9 mouse cellular contexts compared by ENCODE assay signal in genomic region chr10:81289278-81289677, GRCm38 (mm10). TPM values are rescaled to one million over a fixed set of nuclear protein-coding genes. Genes with fewer than 3 reads are reported as not detected.
DNase-seq lines count a peak whose midpoint lies in the region; ATAC-seq and TF ChIP-seq lines count a peak whose summit lies in the region.
"Had no signal": no experiment of that assay in that cellular context is flagged by ENCODE, and none has a peak within 500 bp of the region (broad histone marks: within the 10 kb centered on the region; RNA-seq: fewer than 3 reads in every experiment).

No protein-coding gene starts in this region.

- dilution Hi-C loops in CH12.LX (cut with MboI; ENCODE audit: extremely low pct_ligation_motif_present, extremely low pct_unique_long_range_greater_than_20kb, low sequenced_read_pairs) = no loop called here

- H3K27ac ChIP-seq in hindbrain, embryonic 11.5 days (ENCODE audit: low read depth, low read length) = no peak overlapping the region
- H3K27ac ChIP-seq in hindbrain, embryonic 16.5 days (ENCODE audit: low read depth, low read length) = no peak overlapping the region
- H3K27ac ChIP-seq in CH12.LX (ENCODE audit: insufficient read depth, low read depth) = no peak overlapping the region
- H3K27ac ChIP-seq in olfactory bulb, adult 2 months (ENCODE audit: insufficient read depth, low read depth, low read length) = no peak overlapping the region
- H3K27ac ChIP-seq: midbrain, embryonic 12.5 days had no signal

- H3K36me3 ChIP-seq in hindbrain, embryonic 11.5 days (ENCODE audit: control insufficient read depth, insufficient read depth, low read length) = no peaks in the 10 kb centered on the region
- no peaks in the 10 kb centered on the region for H3K36me3 ChIP-seq in hindbrain, embryonic 16.5 days (ENCODE audit: control insufficient read depth, insufficient read depth, low read length)
- H3K36me3 ChIP-seq in CH12.LX (replicated peaks in 1 of 2; ENCODE audit: control insufficient read depth in 1 of 2, insufficient read depth in 1 of 2, low read length in 1 of 2) = no peaks in the 10 kb centered on the region
- H3K36me3 ChIP-seq: midbrain, embryonic 12.5 days had no signal

- peaks cover 10% of the 10 kb centered on the region for H3K79me2 ChIP-seq in CH12.LX (replicated peaks; ENCODE audit: control insufficient read depth, extremely low read depth, insufficient read depth, poor library complexity, severe bottlenecking)

- TF ChIP-seq CTCF in CH12.LX (conservative IDR thresholded peaks at IDR 0.05 in 1 of 2, IDR thresholded peaks at IDR 0.05 in 1 of 2; ENCODE audit: low read depth in 2 of 2, low read length in 2 of 2) = peak; percentile 42 to 87; a peak in 3 of 4 replicates
- TF ChIP-seq CTCF in brain, embryonic 14.5 days (IDR thresholded peaks at IDR 0.05; ENCODE audit: borderline replicate concordance, extremely low read depth, insufficient read depth, insufficient read length) = peak; percentile 95
- peak; percentile 94 for TF ChIP-seq CTCF in olfactory bulb, adult 2 months (IDR thresholded peaks at IDR 0.05; ENCODE audit: insufficient read depth, low read depth, low read length)

- TF ChIP-seq POLR2A in CH12.LX (IDR thresholded peaks at IDR 0.05; ENCODE audit: low read depth, low read length) = no peak
- no peak for TF ChIP-seq POLR2A in brain, embryonic 14.5 days (IDR thresholded peaks at IDR 0.05; ENCODE audit: borderline replicate concordance, extremely low read depth, insufficient read depth, insufficient read length, poor library complexity, severe bottlenecking)
- no peak for TF ChIP-seq POLR2A in olfactory bulb, adult 2 months (IDR thresholded peaks at IDR 0.05; ENCODE audit: insufficient read depth, low read depth, low read length)

- intact Hi-C loops in gastrocnemius, postnatal 36 days (cut with DNase I) = loop anchor here (2.0 to 5.0 kb wide), 3 partner anchors 16 to 163 kb away; no protein-coding TSS in a partner anchor

- H3K9me3 ChIP-seq in hindbrain, embryonic 11.5 days (ENCODE audit: control insufficient read depth, low read length) = no peaks in the 10 kb centered on the region
- no peaks in the 10 kb centered on the region for H3K9me3 ChIP-seq in hindbrain, embryonic 16.5 days (ENCODE audit: control insufficient read depth, low read length)
- no peaks in the 10 kb centered on the region for H3K9me3 ChIP-seq in CH12.LX (replicated peaks; ENCODE audit: low read length)
- H3K9me3 ChIP-seq: midbrain, embryonic 12.5 days had no signal

- WGBS in hindbrain, embryonic 11.5 days = 2% methylated on average over 7 of the region's 7 CpGs
- WGBS in hindbrain, embryonic 16.5 days = 1% methylated on average over 7 of the region's 7 CpGs
- WGBS in olfactory bulb, adult 2 months = 2% methylated on average over 7 of the region's 7 CpGs

- peaks cover 6% of the 10 kb centered on the region; the same call in 1 of the 2 replicates for H3K4me1 ChIP-seq in hindbrain, embryonic 11.5 days (replicated peaks; ENCODE audit: control insufficient read depth, insufficient read depth, low read length)
- H3K4me1 ChIP-seq in hindbrain, embryonic 16.5 days (ENCODE audit: control insufficient read depth, insufficient read depth, low read depth, low read length) = peaks cover 11% of the 10 kb centered on the region
- peaks cover 6 to 57% of the 10 kb centered on the region in 2 experiments for H3K4me1 ChIP-seq in CH12.LX (ENCODE audit: control insufficient read depth in 1 of 2, insufficient read depth in 2 of 2)
- peaks cover 31% of the 10 kb centered on the region for H3K4me1 ChIP-seq in olfactory bulb, adult 2 months (ENCODE audit: control insufficient read depth, insufficient read depth, low read length)

- in situ Hi-C loops in CH12.LX (cut with MboI; ENCODE audit: low pct_ligation_motif_present, low pct_unique_long_range_greater_than_20kb, low sequenced_read_pairs) = loop anchor here (5.0 kb wide), 1 partner anchor 92 kb away; no protein-coding TSS in a partner anchor

- no peak for TF ChIP-seq EP300 in CH12.LX (IDR thresholded peaks at IDR 0.05; ENCODE audit: low read length)

- no peak overlapping the region for H3K4me2 ChIP-seq in hindbrain, embryonic 11.5 days (replicated peaks; ENCODE audit: low read depth, low read length)
- no peak overlapping the region for H3K4me2 ChIP-seq in hindbrain, embryonic 16.5 days (ENCODE audit: low read length)
- no peak overlapping the region for H3K4me2 ChIP-seq in CH12.LX (ENCODE audit: insufficient read depth, low read depth, poor library complexity, severe bottlenecking)
- H3K4me2 ChIP-seq: midbrain, embryonic 12.5 days had no signal

- H3K27me3 ChIP-seq in hindbrain, embryonic 11.5 days (ENCODE audit: control insufficient read depth, insufficient read depth, low read length) = peaks cover 32% of the 10 kb centered on the region
- H3K27me3 ChIP-seq in hindbrain, embryonic 16.5 days (replicated peaks; ENCODE audit: control insufficient read depth, insufficient read depth, low read length) = peaks cover 13% of the 10 kb centered on the region
- H3K27me3 ChIP-seq in CH12.LX (replicated peaks) = peaks cover 12% of the 10 kb centered on the region

- H3K4me3 ChIP-seq in hindbrain, embryonic 11.5 days (ENCODE audit: low read depth, low read length) = no peak overlapping the region
- H3K4me3 ChIP-seq in hindbrain, embryonic 16.5 days (ENCODE audit: low read length) = no peak overlapping the region
- H3K4me3 ChIP-seq in CH12.LX (replicated peaks in 1 of 3; ENCODE audit: low read depth in 2 of 3, low read length in 2 of 3, poor library complexity in 1 of 3) = no peak overlapping the region
- no peak overlapping the region for H3K4me3 ChIP-seq in olfactory bulb, adult 2 months (ENCODE audit: insufficient read depth, low read depth, low read length)
- H3K4me3 ChIP-seq: midbrain, embryonic 12.5 days had no signal

- H3K9ac ChIP-seq in hindbrain, embryonic 11.5 days (ENCODE audit: low read depth, low read length) = no peak overlapping the region
- no peak overlapping the region for H3K9ac ChIP-seq in hindbrain, embryonic 16.5 days (ENCODE audit: low read depth, low read length)
- H3K9ac ChIP-seq in CH12.LX (ENCODE audit: insufficient read depth, low read depth) = no peak overlapping the region

- peak; percentile 81 for DNase-seq in hindbrain, embryonic 11.5 days (ENCODE audit: low spot score)
- DNase-seq in CH12.LX (ENCODE audit: extremely low read depth) = peak; percentile 78
- DNase-seq in brain, embryonic 14.5 days (ENCODE audit: low read depth) = peak; percentile 79
- DNase-seq in gastrocnemius, postnatal 36 days = peak; percentile 56 to 60
- peak; percentile 70 to 78 for DNase-seq in layer of hippocampus, postnatal 10 days (ENCODE audit: low spot score in 2 of 2)

- peak; percentile 54 for TF ChIP-seq RAD21 in CH12.LX (IDR thresholded peaks at IDR 0.05; ENCODE audit: low read depth, low read length)

- no peak for ATAC-seq in hindbrain, embryonic 11.5 days (ENCODE audit: low FRiP score)
- no peak for ATAC-seq in hindbrain, embryonic 16.5 days
- ATAC-seq in megakaryocyte-erythroid progenitor cell, adult 5-6 weeks (replicated peaks; ENCODE audit: low FRiP score, low TSS enrichment, poor library complexity, severe bottlenecking) = no peak

RNA-seq across cellular contexts. Expression of gene Tjp3, which starts 2.1 kb away (rescaled TPM):
- polyA plus RNA-seq in hindbrain, embryonic 11.5 days (2014; fragmentation: Nextera tagmentation; extraction: Ambion mirVana) = 3.8 and 3.9 TPM in 2 replicates
- polyA plus RNA-seq in hindbrain, embryonic 16.5 days (2015; fragmentation: Nextera tagmentation; extraction: Ambion mirVana) = 5.3 and 6.4 TPM in 2 replicates
- total RNA-seq in CH12.LX (2012; rRNA removed) = 4.8 and 7.2 TPM in 2 replicates
- 0.42 TPM in 1 of 2 replicates, not detected in the other for total RNA-seq in CH12.LX (2014; rRNA removed)
- polyA plus RNA-seq in CH12.LX (2012; ENCODE audit: insufficient read length, low read depth) = 0.76 and 0.97 TPM in 2 replicates
- polyA plus RNA-seq in brain, embryonic 14.5 days (2012; rRNA removed) = 4.6 and 4.9 TPM in 2 replicates
- not detected for total RNA-seq in gastrocnemius, postnatal 36 days (2021)
- 1 to 10 TPM; 1.4 to 2.3 TPM for total RNA-seq in layer of hippocampus, postnatal 10 days (2021)
- polyA plus RNA-seq in olfactory bulb, adult 2 months (2012; ENCODE audit: insufficient read depth, insufficient read length, low replicate concordance, missing spikeins) = not detected in 2 replicates
- total RNA-seq in megakaryocyte-erythroid progenitor cell, adult 5-6 weeks (2014; fragmentation: Nextera tagmentation) = 0.81 and 7.3 TPM in 2 replicates
- total RNA-seq in megakaryocyte-erythroid progenitor cell, adult 5-6 weeks (2017) = 1.3 and 2.5 TPM in 2 replicates

RNA-seq across cellular contexts. Expression of gene Pip5k1c, which starts 3.5 kb away (rescaled TPM):
- polyA plus RNA-seq in hindbrain, embryonic 11.5 days (2014; fragmentation: Nextera tagmentation; extraction: Ambion mirVana) = 46.3 and 47.0 TPM in 2 replicates
- 128 and 144 TPM in 2 replicates for polyA plus RNA-seq in hindbrain, embryonic 16.5 days (2015; fragmentation: Nextera tagmentation; extraction: Ambion mirVana)
- total RNA-seq in CH12.LX (2012; rRNA removed) (12.6 and 17.9 TPM in 2 replicates), CH12.LX (2014; rRNA removed) (11.4 and 11.7 TPM in 2 replicates)
- polyA plus RNA-seq in CH12.LX (2012; ENCODE audit: insufficient read length, low read depth) = 46.7 and 51.4 TPM in 2 replicates
- polyA plus RNA-seq in brain, embryonic 14.5 days (2012; rRNA removed) = 267 and 268 TPM in 2 replicates
- 10 to 100 TPM; 21.4 to 23.2 TPM for total RNA-seq in gastrocnemius, postnatal 36 days (2021)
- 100 to 1,000 TPM; 305 to 311 TPM for total RNA-seq in layer of hippocampus, postnatal 10 days (2021)
- polyA plus RNA-seq in olfactory bulb, adult 2 months (2012; ENCODE audit: insufficient read depth, insufficient read length, low replicate concordance, missing spikeins) = 935 TPM in 1 of 2 replicates, not detected in the other
- 40.4 and 51.0 TPM in 2 replicates for total RNA-seq in megakaryocyte-erythroid progenitor cell, adult 5-6 weeks (2014; fragmentation: Nextera tagmentation)
- total RNA-seq in megakaryocyte-erythroid progenitor cell, adult 5-6 weeks (2017) = 17.3 and 26.2 TPM in 2 replicates

RNA-seq across cellular contexts. Expression of gene Apba3, which starts 22.5 kb away (rescaled TPM):
- 32.1 and 33.5 TPM in 2 replicates for polyA plus RNA-seq in hindbrain, embryonic 11.5 days (2014; fragmentation: Nextera tagmentation; extraction: Ambion mirVana)
- polyA plus RNA-seq in hindbrain, embryonic 16.5 days (2015; fragmentation: Nextera tagmentation; extraction: Ambion mirVana) = 39.2 and 41.8 TPM in 2 replicates
- 104 and 149 TPM in 2 replicates for total RNA-seq in CH12.LX (2012; rRNA removed)
- total RNA-seq in CH12.LX (2014; rRNA removed) = 40.2 and 43.4 TPM in 2 replicates
- 43.2 and 47.4 TPM in 2 replicates for polyA plus RNA-seq in CH12.LX (2012; ENCODE audit: insufficient read length, low read depth)
- 45.2 and 47.0 TPM in 2 replicates for polyA plus RNA-seq in brain, embryonic 14.5 days (2012; rRNA removed)
- total RNA-seq in gastrocnemius, postnatal 36 days (2021) = 100 to 1,000 TPM in 1 of 2 experiments, 10 to 100 TPM in 1; 98.5 to 102 TPM
- total RNA-seq in layer of hippocampus, postnatal 10 days (2021) = 10 to 100 TPM; 31.3 to 37.4 TPM
- polyA plus RNA-seq in olfactory bulb, adult 2 months (2012; ENCODE audit: insufficient read depth, insufficient read length, low replicate concordance, missing spikeins) = not detected in 2 replicates
- total RNA-seq in megakaryocyte-erythroid progenitor cell, adult 5-6 weeks (2014; fragmentation: Nextera tagmentation) = 28.9 and 32.6 TPM in 2 replicates
- total RNA-seq in megakaryocyte-erythroid progenitor cell, adult 5-6 weeks (2017) = 2.6 and 16.7 TPM in 2 replicates

RNA-seq across cellular contexts. Expression of gene Mrpl54, which starts 22.5 kb away (rescaled TPM):
- polyA plus RNA-seq in hindbrain, embryonic 11.5 days (2014; fragmentation: Nextera tagmentation; extraction: Ambion mirVana) = 179 and 182 TPM in 2 replicates
- 126 and 137 TPM in 2 replicates for polyA plus RNA-seq in hindbrain, embryonic 16.5 days (2015; fragmentation: Nextera tagmentation; extraction: Ambion mirVana)
- total RNA-seq in CH12.LX (2012; rRNA removed) = 128 and 140 TPM in 2 replicates
- total RNA-seq in CH12.LX (2014; rRNA removed) = 131 and 167 TPM in 2 replicates
- polyA plus RNA-seq in CH12.LX (2012; ENCODE audit: insufficient read length, low read depth) = 104 and 120 TPM in 2 replicates
- 67.0 and 72.1 TPM in 2 replicates for polyA plus RNA-seq in brain, embryonic 14.5 days (2012; rRNA removed)
- 10 to 100 TPM; 90.6 to 91.0 TPM for total RNA-seq in gastrocnemius, postnatal 36 days (2021)
- total RNA-seq in layer of hippocampus, postnatal 10 days (2021) = 10 to 100 TPM; 36.1 to 42.5 TPM
- not detected in 2 replicates for polyA plus RNA-seq in olfactory bulb, adult 2 months (2012; ENCODE audit: insufficient read depth, insufficient read length, low replicate concordance, missing spikeins)
- 130 and 158 TPM in 2 replicates for total RNA-seq in megakaryocyte-erythroid progenitor cell, adult 5-6 weeks (2014; fragmentation: Nextera tagmentation)
- total RNA-seq in megakaryocyte-erythroid progenitor cell, adult 5-6 weeks (2017) = 157 and 212 TPM in 2 replicates

RNA-seq across cellular contexts. Expression of gene Cactin, which starts 31.6 kb away (rescaled TPM):
- polyA plus RNA-seq in hindbrain, embryonic 11.5 days (2014; fragmentation: Nextera tagmentation; extraction: Ambion mirVana) = 26.0 and 28.9 TPM in 2 replicates
- 26.3 and 30.6 TPM in 2 replicates for polyA plus RNA-seq in hindbrain, embryonic 16.5 days (2015; fragmentation: Nextera tagmentation; extraction: Ambion mirVana)
- total RNA-seq in CH12.LX (2012; rRNA removed) (34.6 and 39.7 TPM in 2 replicates), CH12.LX (2014; rRNA removed) (19.9 and 21.4 TPM in 2 replicates)
- 39.3 and 39.5 TPM in 2 replicates for polyA plus RNA-seq in CH12.LX (2012; ENCODE audit: insufficient read length, low read depth)
- polyA plus RNA-seq in brain, embryonic 14.5 days (2012; rRNA removed) = 41.4 and 44.3 TPM in 2 replicates
- total RNA-seq in gastrocnemius, postnatal 36 days (2021) = 10 to 100 TPM in 1 of 2 experiments, 1 to 10 TPM in 1; 7.6 to 10.2 TPM
- 10 to 100 TPM; 24.7 to 25.6 TPM for total RNA-seq in layer of hippocampus, postnatal 10 days (2021)
- not detected in 2 replicates for polyA plus RNA-seq in olfactory bulb, adult 2 months (2012; ENCODE audit: insufficient read depth, insufficient read length, low replicate concordance, missing spikeins)
- total RNA-seq in megakaryocyte-erythroid progenitor cell, adult 5-6 weeks (2014; fragmentation: Nextera tagmentation) = 26.4 and 46.2 TPM in 2 replicates
- total RNA-seq in megakaryocyte-erythroid progenitor cell, adult 5-6 weeks (2017) = 30.4 and 33.4 TPM in 2 replicates
